Mouse (Mus musculus) heart, embryonic 16.5 days (tissue): Measurements from ENCODE around the gene Adrm1. TPM values are rescaled to one million over a fixed set of nuclear protein-coding genes. Genes with fewer than 3 reads are reported as not detected.

ENCODE experiments used
- ATAC-seq: fragments of 200-750 bp; cut with Nextera tagmentation; replicated peaks from 2 replicates; pipeline ENCODE4 v1.8.0; 2017; ENCODE audit warnings: moderate number of reproducible peaks; ENCODE audit not compliant: insufficient read depth, low FRiP score; ENCODE audit errors: extremely low read depth
- H3K27ac ChIP-seq: fragments of 300-500 bp; sonication (generic); 2 replicates; pipeline ENCODE4 v1.5.1; 2014; ENCODE audit warnings: mild to moderate bottlenecking, low read length, control low read depth, moderate library complexity
- H3K27me3 ChIP-seq: fragments of 300-500 bp; sonication (generic); 2 replicates; pipeline ENCODE4 v1.6.1; 2014; ENCODE audit warnings: low read length, mixed read lengths; ENCODE audit not compliant: control insufficient read depth, insufficient read depth
- H3K36me3 ChIP-seq: fragments of 300-500 bp; sonication (generic); 2 replicates; pipeline ENCODE4 v1.6.1; 2014; ENCODE audit not compliant: control insufficient read depth, insufficient read depth
- H3K4me1 ChIP-seq: fragments of 300-500 bp; sonication (generic); 2 replicates; pipeline ENCODE4 v1.6.1; 2014; ENCODE audit warnings: low read length, mixed read lengths; ENCODE audit not compliant: control insufficient read depth, insufficient read depth
- H3K4me2 ChIP-seq: fragments of 300-500 bp; sonication (generic); 2 replicates; pipeline ENCODE4 v1.6.1; 2014; ENCODE audit warnings: low read depth, mild to moderate bottlenecking, control low read depth, low read length
- H3K4me3 ChIP-seq: fragments of 300-500 bp; sonication (generic); 2 replicates; pipeline ENCODE4 v1.5.1; 2014; ENCODE audit warnings: mild to moderate bottlenecking, control low read depth, low read length
- H3K9ac ChIP-seq: fragments of 300-500 bp; sonication (generic); 2 replicates; pipeline ENCODE4 v1.6.1; 2014; ENCODE audit warnings: low read length, control low read depth
- H3K9me3 ChIP-seq: fragments of 300-500 bp; sonication (generic); replicated peaks from 2 replicates; pipeline ENCODE4 v1.6.1; 2016; ENCODE audit warnings: low read length; ENCODE audit not compliant: control insufficient read depth
- WGBS: fragments of 180-500 bp; shearing (Covaris S2); extraction: QIAGEN DNeasy Blood & Tissue Kit; methylation state at CpG from one replicate; pipeline ENCODE4 v1.1.7; 2014; 5-methylcytosine and 5-hydroxymethylcytosine counted together
- polyA plus RNA-seq: library from polyadenylated mRNA; unstranded; fragments of >200 nt; fragmentation: Nextera tagmentation; extraction: Ambion mirVana; gene quantifications from 2 replicates; pipeline ENCODE4 v1.2.1, GENCODE M21; 2015

Adrm1 gene
- polyA plus RNA-seq, 1 experiment from 2014 or later = 133 TPM

GRCm38 (mm10) chr2:180218677-180219076 lies 47.4 kb downstream of the Adrm1 start:
- H3K27ac ChIP-seq = peak overlapping the region; percentile 68
- H3K27me3 ChIP-seq = no peaks in the 10 kb centered on the region
- H3K9ac ChIP-seq = peak overlapping the region; percentile 38
- WGBS = 40% methylated on average over 5 of the region's 5 CpGs
- H3K9me3 ChIP-seq = no peaks in the 10 kb centered on the region
- H3K4me2 ChIP-seq = no peak overlapping the region
- H3K4me1 ChIP-seq = peaks cover 64% of the 10 kb centered on the region
- ATAC-seq = no peak
- H3K36me3 ChIP-seq = no peaks in the 10 kb centered on the region; the same call in 1 of the 2 replicates
- H3K4me3 ChIP-seq = no peak overlapping the region

GRCm38 (mm10) chr2:180219145-180219943 lies 48.1 kb downstream of the Adrm1 start:
- ATAC-seq = no peak
- WGBS = 79% methylated on average over 15 of the region's 15 CpGs
- no peaks in the 10 kb centered on the region for H3K27me3 ChIP-seq
- peak overlapping the region; percentile 68 for H3K27ac ChIP-seq
- peak overlapping the region; percentile 38 for H3K9ac ChIP-seq
- no peaks in the 10 kb centered on the region; the same call in 1 of the 2 replicates for H3K36me3 ChIP-seq
- no peak overlapping the region for H3K4me3 ChIP-seq
- no peaks in the 10 kb centered on the region for H3K9me3 ChIP-seq
- H3K4me1 ChIP-seq = peaks cover 62% of the 10 kb centered on the region
- no peak overlapping the region for H3K4me2 ChIP-seq

- no peaks in the 10 kb centered on the region for H3K9me3 ChIP-seq
- no peaks in the 10 kb centered on the region; the same call in 1 of the 2 replicates for H3K36me3 ChIP-seq
- WGBS = 63% methylated on average over 9 of the region's 9 CpGs
- H3K27ac ChIP-seq = no peak overlapping the region
- no peak for ATAC-seq
- no peak overlapping the region for H3K4me2 ChIP-seq
- H3K9ac ChIP-seq = no peak overlapping the region
- H3K27me3 ChIP-seq = no peaks in the 10 kb centered on the region
- H3K4me1 ChIP-seq = peaks cover 59% of the 10 kb centered on the region
- no peak overlapping the region for H3K4me3 ChIP-seq
Observed at GRCm38 (mm10) chr2:180220165-180220564, 48.9 kb downstream of the Adrm1 start.

DNA sequence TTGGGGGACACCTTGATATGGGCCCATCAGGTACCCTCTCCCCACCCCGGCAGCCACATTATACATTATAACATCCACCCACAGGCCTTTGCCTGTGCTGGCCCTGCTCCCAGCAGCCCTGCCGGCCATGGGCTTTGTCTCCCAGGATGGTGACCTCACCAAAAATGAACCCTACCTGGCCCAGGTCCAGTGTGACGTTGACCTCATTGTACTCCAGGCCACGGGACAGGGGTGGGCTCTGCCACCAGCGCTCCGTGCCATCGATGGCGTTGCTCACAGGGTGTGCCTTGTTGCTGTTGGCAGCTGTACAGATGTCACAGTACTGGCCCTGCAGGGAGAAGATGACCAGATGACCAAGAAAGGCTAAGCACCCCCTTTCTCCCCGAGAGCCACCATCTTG lies 49.8 kb downstream of the Adrm1 start:
- Histone ChIP-seq H3K36me3 (no peaks in the 10 kb centered on the region; the same call in 1 of the 2 replicates), H3K9ac (no peak overlapping the region), H3K27me3 (no peaks in the 10 kb centered on the region), H3K4me2 (no peak overlapping the region), H3K9me3 (no peaks in the 10 kb centered on the region), H3K4me1 (peaks cover 51% of the 10 kb centered on the region), H3K4me3 (no peak overlapping the region), H3K27ac (no peak overlapping the region)
- ATAC-seq = no peak
- 74% methylated on average over 9 of the region's 9 CpGs for WGBS

DNA sequence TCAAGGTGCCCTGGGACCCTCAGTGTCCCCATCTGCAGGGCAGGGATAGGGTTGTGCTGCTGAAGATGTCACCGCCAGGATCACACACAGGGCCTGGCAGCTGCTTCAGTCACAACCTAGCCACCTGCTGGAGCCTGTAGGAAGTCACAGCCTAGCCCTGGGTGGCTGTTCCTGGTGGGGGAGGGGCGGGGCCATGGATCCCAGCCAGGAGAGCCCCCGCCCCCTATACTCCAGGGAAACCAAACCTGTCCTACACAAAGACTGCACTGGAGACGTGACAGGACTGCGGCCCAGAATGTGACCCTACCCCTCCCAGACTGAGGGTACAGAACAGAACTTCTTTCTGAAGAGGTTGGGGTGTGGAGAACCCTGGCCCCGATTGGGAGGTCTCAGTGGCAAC lies 51.0 kb downstream of the Adrm1 start:
- ATAC-seq = peak; percentile 15
- whole genome bisulfite sequencing = 14% methylated on average over 6 of the region's 6 CpGs
- peaks cover 52% of the 10 kb centered on the region for H3K4me1 ChIP-seq
- H3K9me3 ChIP-seq = no peaks in the 10 kb centered on the region
- H3K9ac ChIP-seq = peak overlapping the region; percentile 31
- H3K27ac ChIP-seq = peak overlapping the region; percentile 65
- H3K4me2 ChIP-seq = peak overlapping the region; percentile 26; the same call in 1 of the 2 replicates
- H3K4me3 ChIP-seq = no peak overlapping the region
- no peaks in the 10 kb centered on the region; the same call in 1 of the 2 replicates for H3K36me3 ChIP-seq
- no peaks in the 10 kb centered on the region for H3K27me3 ChIP-seq

GRCm38 (mm10) chr2:180224647-180225043 lies 53.4 kb downstream of the Adrm1 start:
- Histone ChIP-seq H3K9ac (peak overlapping the region; percentile 75), H3K27me3 (no peaks in the 10 kb centered on the region), H3K36me3 (no peaks in the 10 kb centered on the region; the same call in 1 of the 2 replicates), H3K4me1 (peaks cover 51% of the 10 kb centered on the region), H3K27ac (no peak overlapping the region), H3K4me3 (peak overlapping the region; percentile 68), H3K9me3 (no peaks in the 10 kb centered on the region), H3K4me2 (peak overlapping the region; percentile 84)
- ATAC-seq = no peak
- WGBS = 4% methylated on average over 12 of the region's 13 CpGs

GRCm38 (mm10) chr2:180225044-180225761 lies 53.9 kb downstream of the Adrm1 start:
- Histone ChIP-seq H3K4me3 (peak overlapping the region; percentile 68), H3K9ac (peak overlapping the region; percentile 75), H3K9me3 (no peaks in the 10 kb centered on the region), H3K4me1 (peaks cover 53% of the 10 kb centered on the region), H3K27me3 (no peaks in the 10 kb centered on the region), H3K36me3 (no peaks in the 10 kb centered on the region; the same call in 1 of the 2 replicates), H3K4me2 (peak overlapping the region; percentile 84), H3K27ac (peak overlapping the region; percentile 64)
- WGBS = under 1% methylated on average over 55 of the region's 55 CpGs
- peak; percentile 7; the same call in 1 of the 2 replicates for ATAC-seq
